Mouse (Mus musculus): Measurements from ENCODE around the gene Ccdc149.

- TF ChIP-seq CTCF (IDR thresholded peaks at IDR 0.05; ENCODE audit: extremely low read depth, insufficient read length, insufficient replicate concordance, low read depth, low read length) (no peak), POLR2A (IDR thresholded peaks at IDR 0.05; ENCODE audit: low read depth, low read length) (no peak)
Observed at GRCm38 (mm10) chr5:52354441-52354840, 116.9 kb downstream of the Ccdc149 start.

Measured in small intestine, adult 2 months (tissue).